Mouse (Mus musculus) C2C12 (cell line): ENCODE data around the gene Arl6.

Source experiments
- CTCF ChIP-seq: IDR thresholded peaks from one replicate; pipeline ENCODE4 v1.5.1; 2011; ENCODE audit not compliant: control insufficient read depth, insufficient read depth, insufficient read length
- USF1 ChIP-seq: IDR thresholded peaks from one replicate; pipeline ENCODE4 v1.6.1; 2011; ENCODE audit warnings: low read depth, mild to moderate bottlenecking, control low read depth, moderate library complexity

- TF ChIP-seq CTCF (no peak), USF1 (no peak)
Measured at GRCm38 (mm10) chr16:59586911-59587310, 52.3 kb downstream of the Arl6 start.
